Mouse (Mus musculus) left cerebral cortex, postnatal 25 days (tissue): ENCODE data around the gene Ccdc146. TPM values are rescaled to one million over a fixed set of nuclear protein-coding genes. Genes with fewer than 3 reads are reported as not detected.

ENCODE experiments used
- DNase-seq, 2 experiments: peaks; one replicate each; pipeline ENCODE4 v3.0.0; 2022; ENCODE audit warnings: low spot score in 2 of 2, mixed read lengths in 1 of 2
- intact Hi-C: fragments of 180-260 bp; cut with DNase I; formaldehyde crosslinking; loops from one replicate; pipeline ENCODE4 v1.15.1; 2025
- total RNA-seq, 2 experiments: library from RNA; stranded (reverse); gene quantifications; 2 replicates each; pipeline ENCODE4 v1.2.3; 2021

Gene Ccdc146
- total RNA-seq, 2 experiments from 2014 or later, result 0.18 to 0.23 TPM

DNA sequence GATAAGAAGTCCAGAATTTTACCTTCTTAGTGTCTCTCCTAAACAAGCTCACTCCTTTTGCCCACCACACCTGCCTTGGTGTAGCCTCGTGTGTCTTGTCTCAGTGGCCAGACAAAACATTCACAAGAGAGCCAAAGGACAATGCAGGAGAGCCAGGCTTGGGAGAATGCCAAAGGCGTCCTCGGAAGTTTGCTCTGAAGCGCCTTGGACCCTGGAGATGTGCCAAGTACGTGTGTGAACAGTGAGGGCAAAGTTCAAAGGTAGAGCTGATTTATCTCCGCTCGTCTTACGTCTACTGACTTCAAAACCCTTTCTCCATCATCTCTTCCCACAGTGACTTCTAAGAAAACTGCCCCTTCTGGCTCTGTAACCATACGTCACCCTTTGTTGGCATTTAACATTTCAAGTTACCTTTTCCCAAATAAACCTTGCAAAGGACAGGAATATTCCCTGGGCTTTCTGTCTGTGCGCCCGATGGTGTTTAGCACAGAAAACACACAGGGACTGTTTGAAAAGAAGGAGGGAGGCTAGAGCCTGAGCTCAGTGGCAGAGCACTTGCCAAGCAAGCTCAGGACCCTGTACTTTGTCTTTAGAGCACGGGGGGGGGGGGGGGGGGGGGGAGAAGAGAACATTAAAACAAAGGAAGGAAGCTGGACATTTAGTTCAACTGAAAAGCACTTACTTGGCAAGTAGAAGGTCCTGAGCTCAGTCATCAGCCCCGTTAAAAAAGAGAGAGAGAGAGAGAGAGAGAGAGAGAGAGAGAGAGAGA lies 32.7 kb downstream of the Ccdc146 start:
- no peak for DNase-seq
- intact Hi-C loops, result no loop called here

DNA sequence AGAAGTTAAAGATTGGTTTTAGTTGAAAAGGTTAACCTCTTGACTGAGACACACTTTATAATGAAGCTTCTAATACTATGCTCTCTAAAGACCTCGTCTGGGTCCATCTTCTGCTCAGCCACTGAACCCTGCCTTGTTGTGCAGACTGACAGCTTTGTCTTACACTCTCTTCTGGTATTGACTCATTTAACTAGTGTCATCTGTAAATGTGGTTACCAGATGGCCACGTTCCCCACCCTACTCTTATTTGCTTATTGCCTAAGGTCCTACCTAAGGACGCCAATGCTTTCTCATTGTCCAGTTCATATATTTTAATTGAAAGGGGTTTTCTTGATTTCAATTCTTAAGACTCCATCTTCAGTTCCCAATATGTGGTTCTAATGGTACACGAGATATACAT lies 35.6 kb downstream of the Ccdc146 start:
- no peak for DNase-seq
- intact Hi-C loops, result no loop called here

DNA sequence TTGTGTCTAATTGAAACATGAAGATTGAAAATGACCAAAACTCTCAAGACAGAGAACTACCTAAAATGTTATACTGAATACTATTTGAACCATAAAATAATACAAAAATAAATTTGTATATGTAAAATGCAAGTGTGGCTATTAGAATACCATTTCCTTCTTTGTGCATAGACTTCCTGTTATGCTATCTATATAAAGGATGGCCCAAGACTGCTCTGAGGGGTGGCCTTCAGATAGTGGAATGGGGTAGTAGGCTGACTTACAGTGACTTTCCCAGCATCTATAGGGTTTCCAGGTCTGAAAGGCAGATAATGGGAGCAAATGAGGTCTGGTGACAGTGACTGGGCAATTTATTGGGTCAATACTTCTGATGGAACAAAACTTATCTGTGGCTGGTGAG lies 37.1 kb downstream of the Ccdc146 start:
- intact Hi-C loops, result no loop called here
- no peak for DNase-seq

DNA sequence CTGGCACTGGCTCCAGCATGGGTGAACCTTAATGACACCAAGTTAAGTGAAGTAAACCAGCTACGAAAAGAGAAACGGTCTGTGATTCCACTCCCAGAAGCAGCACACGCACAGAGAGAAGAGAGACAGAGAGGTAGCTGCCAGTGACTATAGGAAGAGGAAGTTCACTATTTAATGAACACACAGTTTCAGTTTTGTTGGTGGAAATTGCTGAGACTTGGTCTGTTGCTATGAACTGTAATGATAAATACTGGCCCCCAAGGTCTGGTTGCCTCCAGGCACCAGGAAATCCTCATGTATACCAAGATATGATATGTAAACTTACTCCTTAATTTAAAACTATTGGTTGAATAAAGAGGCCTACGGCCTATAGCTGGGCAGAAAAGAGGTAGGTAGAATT lies 38.0 kb downstream of the Ccdc146 start:
- intact Hi-C loops, result no loop called here
- DNase-seq, result no peak

DNA sequence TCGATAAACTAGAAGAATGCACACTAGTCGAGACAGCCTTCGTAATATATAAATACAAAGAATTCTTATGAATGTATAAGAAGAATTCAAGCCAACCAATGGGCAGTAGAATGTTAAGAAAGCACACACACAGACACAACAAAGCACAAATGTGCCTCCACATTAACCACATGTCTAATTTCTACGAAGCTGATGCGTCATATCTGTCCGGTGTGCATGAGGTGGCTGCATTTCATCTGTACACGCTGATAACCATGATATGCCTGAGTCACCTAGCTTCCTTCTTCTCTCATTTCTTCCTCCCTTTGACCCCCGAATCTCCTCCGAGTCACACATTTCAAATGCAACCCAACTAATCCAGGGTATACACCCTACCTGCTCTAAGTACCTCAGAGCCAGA lies 39.5 kb downstream of the Ccdc146 start:
- intact Hi-C loops, result no loop called here
- DNase-seq, result no peak

DNA sequence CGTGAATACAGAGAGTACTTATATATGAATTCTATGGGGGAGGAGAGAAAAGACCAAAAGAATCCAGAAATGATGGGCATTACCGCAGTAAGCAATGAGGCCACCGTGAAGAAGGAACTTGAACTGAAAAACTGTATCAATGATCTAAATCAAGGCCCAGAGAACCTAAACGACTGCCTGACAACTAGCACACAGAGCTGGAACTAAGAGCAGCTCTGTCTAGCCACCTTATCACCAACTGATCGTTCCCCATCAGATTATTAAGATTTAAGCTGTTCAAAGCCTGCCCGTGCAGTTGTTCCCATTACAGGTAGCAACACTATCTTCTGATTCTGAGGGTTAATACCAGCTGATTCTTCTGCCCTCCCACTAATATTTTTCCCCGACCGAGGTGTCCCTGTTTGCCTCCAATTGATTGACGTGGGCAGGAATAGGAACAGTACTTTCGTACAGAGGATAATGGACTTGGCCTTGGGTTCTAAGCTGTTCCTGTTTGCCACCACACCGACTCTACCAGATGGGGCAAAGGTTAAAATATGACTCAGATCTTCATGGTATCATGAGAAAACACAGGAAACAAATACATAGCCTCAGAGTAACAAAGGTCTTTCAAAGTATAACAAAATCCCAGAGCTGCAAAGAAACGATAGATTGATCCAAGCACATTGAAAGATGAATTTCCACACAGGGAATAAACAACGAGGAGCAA lies 40.1 kb downstream of the Ccdc146 start:
- DNase-seq, result no peak
- intact Hi-C loops, result no loop called here

DNA sequence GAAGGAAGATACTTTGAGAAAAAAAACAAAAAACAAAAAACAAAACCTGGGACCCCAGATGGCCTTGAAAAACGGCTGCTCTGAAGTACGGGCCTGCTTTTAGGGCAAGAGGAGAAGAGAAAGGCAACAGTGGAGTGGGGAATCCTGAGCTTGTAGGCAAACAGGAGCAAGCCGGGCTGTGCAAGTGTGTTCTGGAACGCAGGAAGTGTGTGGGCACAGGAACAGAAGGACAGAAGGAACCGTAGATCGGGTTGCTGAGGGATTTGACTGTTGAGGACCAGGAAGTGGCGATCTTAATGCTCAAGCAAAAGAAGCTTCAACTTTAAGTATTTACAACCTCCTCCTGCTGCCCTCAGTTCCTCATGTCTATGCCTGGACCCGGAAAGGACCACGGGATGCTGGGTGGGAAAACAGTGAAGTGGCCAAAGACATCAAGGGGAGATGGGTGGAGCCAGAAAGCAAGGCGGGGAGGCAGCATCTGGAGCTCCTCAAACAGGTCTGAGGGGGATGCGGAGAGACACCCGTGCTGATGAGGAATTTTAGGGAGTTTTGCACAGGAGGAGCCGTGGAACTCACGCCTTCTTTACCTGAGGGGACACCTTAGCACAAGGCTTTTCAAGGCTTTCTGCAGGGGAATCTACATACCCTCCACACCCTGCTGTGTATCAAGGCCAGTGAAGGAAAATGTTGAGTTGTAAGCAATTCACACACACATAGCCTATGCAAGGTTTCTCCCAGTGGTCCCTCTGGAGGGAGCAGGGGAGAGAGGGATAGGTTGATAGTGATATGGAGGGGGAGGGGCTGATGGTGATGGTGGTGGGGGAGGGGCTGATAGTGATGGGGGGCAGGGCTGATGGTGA lies 40.9 kb downstream of the Ccdc146 start:
- intact Hi-C loops, result no loop called here
- peak in 1 of 2 experiments; percentile 8 for DNase-seq

DNA sequence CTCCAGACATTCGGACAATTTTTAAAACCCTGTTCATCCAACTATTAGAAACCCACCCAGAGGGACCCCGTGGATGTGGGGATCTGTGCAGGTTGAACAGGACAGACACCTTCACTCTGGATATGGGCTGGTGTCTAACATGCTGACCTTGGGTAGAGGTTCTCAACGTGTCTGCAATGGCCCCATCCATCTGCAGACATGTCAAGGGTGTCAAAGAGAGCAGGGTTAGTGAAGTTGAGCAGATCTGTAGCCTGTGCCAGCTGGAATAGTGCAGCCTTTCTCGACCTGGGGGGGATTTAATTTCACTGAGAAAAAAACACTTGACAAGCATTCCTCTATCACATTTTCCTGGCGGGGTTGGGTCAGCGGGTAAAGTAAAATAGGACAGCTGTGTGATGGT lies 41.8 kb downstream of the Ccdc146 start:
- no peak for DNase-seq
- intact Hi-C loops, result no loop called here

DNA sequence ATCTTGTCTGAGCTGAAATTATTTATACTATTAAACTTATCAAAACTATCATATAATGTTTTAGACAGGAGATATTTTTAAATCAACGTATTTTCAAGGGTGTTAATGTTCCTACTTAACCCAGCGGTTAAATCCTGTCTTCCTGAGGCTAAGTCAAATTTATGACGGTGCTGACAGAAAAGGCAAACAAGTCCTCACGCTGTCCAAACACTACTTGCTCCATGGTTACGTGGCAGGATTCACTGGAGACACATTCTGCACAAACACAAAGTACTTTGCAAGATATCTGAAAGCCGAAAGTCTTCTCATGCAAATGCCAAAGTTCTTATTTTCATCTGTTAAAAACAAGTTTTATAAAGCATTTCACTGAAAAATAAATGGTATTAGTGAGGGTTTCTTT lies 42.5 kb downstream of the Ccdc146 start:
- intact Hi-C loops, result no loop called here
- no peak for DNase-seq

DNA sequence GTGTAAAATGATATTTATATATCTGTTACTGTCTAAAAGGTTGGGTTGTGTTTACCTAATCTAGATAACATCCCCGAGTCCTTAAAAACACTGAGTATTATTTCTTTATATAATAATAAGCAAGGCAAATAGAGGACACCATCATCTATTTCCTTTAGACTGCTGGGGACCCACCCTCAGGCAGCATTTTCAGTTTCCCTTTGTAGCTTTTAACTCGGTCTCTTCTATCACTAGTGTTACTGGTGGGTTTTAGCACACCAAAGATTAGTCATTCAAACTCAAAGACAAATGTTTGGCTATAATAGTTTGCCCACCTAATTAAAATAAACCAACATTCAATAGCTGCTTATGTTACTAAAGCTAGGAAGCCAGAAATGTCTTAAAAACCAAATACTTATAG lies 46.1 kb downstream of the Ccdc146 start:
- no peak for DNase-seq
- intact Hi-C loops, result no loop called here

DNA sequence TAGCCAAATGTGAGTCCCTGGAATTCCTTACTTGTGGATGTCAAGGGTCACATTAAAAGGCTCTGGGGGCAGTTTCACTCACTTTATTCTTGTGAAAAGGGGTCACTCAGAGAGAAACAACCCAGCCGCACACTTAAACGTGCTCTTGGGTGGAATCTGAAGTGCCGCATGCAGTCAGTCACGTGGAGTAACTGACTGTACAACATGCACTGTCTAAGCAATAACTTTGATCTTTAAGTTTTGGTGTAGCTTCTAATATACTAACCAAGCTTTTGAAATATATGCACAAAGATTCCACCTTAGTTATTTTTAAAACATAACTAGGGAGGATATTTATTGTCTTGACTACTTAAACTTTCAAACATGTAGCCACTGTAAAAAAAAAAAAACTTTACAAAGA lies 47.5 kb downstream of the Ccdc146 start:
- no peak for DNase-seq
- intact Hi-C loops, result no loop called here

DNA sequence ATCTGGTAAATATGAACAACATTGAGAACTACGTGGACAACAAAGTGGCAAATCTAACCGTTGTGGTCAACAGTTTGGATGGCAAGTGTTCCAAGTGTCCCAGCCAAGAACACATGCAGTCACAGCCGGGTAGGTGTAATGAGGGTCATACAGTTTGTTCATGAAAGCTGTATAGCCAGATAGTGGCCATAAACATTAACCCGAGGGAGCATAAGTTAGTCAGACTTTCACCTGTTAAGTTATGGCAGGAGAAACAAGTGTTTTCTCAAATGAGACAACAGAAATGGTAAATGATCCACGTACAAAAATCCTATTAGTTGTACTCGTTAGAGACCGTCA lies 51.3 kb downstream of the Ccdc146 start:
- intact Hi-C loops, result no loop called here
- DNase-seq, result no peak

DNA sequence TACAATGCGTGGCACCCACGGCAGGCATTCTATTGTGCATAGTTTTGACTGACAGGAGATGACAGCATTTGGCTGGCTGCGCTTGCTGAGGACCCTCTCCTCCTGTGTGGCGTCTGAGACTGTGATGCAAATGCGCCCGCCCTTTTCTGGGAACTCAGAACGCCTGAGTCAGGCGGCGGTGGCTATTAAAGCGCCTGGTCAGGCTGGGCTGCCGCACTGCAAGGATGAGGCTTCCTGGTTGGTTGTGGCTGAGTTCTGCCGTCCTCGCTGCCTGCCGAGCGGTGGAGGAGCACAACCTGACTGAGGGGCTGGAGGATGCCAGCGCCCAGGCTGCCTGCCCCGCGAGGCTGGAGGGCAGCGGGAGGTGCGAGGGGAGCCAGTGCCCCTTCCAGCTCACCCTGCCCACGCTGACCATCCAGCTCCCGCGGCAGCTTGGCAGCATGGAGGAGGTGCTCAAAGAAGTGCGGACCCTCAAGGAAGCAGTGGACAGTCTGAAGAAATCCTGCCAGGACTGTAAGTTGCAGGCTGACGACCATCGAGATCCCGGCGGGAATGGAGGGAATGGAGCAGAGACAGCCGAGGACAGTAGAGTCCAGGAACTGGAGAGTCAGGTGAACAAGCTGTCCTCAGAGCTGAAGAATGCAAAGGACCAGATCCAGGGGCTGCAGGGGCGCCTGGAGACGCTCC lies 51.8 kb downstream of the Ccdc146 start, which contains the start of gene Fgl2:
Fgl2 (plus strand) TSS at position 150 of the 687 bp plus-strand sequence.
- intact Hi-C loops, result no loop called here

DNA sequence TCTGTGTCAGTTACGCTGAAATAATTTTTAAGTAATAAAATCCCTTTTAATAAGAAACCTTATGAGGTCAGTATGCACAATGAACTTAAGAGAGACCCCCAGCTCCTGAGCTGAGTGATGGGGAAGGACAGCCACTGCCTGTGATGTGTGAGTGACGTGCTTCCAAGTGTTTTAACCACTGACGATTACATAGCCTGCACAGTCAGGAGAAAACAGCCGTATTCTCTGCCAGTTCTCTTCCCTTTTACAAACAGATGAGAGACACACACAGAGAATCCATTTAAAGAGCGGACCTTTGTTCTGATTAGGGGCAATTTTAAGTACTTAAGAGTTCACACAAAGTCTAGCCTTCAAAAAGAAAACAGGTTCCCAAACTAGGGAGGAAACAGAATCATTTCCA lies 52.6 kb downstream of the Ccdc146 start:
- intact Hi-C loops, result no loop called here

More for the DNA sequence above, 51.8 kb downstream of the Ccdc146 start, which contains the start of gene Fgl2:
- DNase-seq, result peak; percentile 37 to 43

DNA sequence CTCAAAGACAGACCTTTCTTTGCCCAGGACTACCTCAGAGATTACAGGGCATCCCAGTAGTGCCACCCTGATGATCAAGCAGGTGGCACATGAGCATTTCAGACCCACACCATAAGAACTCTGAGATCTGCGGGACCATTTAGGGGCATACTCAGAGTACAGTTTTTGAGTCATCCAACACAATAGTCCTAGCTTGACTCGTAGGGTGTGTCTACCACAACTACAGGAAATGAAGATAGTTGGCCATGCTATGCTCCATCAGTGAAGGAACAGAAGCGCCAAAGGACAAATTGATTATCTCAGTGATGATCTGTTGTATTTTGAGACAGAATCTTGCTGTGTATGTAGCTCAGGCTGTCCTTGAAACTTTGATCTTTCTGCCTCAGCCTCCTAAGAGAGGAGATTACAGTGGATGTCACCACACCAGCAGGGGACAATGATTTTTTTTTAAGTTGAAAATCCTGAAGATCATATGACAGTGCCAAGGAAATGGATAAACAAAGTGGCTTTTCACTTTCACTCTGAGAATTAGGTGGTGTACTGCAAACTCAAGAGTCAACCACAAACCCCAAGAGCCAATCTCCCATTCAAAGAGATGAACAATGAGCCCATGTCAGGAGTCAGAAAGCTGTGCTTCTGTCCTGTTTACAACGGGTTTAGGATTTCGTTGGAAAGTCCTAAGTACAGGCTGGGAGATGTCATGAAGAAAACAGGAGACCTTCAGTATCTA lies 54.1 kb downstream of the Ccdc146 start:
- DNase-seq, result no peak
- intact Hi-C loops, result no loop called here

More for the DNA sequence above, 52.6 kb downstream of the Ccdc146 start:
- no peak for DNase-seq

DNA sequence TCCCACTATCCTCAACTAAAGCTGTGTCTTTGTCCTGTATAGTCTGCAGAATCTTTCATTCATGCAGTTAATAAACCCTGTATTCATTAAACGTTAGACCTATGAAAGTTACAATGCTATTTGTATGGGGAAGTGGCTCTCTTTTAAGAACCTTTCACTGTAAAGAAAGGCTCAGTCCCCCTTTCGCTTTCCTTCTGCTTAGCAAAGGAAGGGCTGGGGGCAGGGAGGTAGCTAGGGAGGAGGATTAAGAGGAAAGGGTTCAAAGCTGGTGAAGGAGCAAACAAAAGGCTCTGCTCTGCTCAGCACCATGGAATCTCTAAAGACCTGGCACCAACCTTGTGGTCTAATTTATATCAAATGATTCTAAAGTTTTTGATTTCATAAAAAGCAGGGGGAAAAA lies 57.0 kb downstream of the Ccdc146 start:
- no peak for DNase-seq
- intact Hi-C loops, result no loop called here

DNA sequence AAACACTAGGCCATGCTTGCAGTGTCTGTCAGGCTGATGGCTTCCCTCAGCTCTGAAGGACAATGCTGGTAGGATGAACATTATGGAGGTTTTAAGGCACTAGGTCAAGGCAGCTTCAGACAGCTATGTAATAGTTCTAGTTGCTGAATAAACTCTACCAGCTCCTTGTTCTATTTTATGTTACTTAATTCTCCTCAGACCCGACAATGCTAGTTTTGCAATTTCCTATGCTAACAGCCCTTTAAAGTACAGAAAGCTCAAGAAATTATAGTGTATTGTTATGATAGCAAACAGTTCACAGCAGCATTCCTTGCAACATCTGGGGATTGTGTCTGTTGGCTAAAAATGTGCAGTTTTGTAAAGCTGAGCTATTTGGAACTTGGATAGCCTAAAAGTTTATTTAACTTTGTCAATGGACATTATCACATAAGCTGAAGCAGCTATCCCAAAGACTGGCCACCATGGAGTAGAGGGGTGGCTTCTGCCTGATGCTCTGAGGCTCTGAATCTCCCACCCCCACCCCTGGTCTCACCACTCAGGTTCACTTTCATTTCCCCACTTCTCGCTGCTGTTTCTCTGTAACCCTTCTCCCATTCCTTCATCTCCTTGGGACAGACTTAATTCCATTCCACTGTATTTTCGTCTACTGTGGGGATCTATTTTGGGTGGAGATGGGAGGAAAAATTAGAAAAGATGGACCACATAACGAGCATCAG lies 58.0 kb downstream of the Ccdc146 start:
- intact Hi-C loops, result no loop called here
- DNase-seq, result no peak

DNA sequence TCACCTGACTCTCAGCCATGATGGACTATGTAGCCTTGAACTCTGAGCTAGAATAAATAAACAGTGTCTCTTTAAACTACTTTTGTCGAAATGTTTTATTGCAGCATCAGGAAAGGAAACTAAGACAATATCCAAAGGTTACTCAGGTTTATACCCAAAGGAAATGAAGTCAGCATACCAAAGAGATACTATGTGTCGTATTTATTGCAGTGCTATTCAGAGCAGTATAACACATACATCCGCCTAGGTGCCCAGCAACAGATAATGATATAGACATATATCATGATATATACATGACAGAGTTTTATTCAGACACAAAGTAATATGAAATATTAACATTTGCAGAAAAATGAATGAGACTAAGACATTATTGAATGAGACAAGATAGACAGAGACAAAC lies 61.1 kb downstream of the Ccdc146 start:
- no peak for DNase-seq
- intact Hi-C loops, result no loop called here

DNA sequence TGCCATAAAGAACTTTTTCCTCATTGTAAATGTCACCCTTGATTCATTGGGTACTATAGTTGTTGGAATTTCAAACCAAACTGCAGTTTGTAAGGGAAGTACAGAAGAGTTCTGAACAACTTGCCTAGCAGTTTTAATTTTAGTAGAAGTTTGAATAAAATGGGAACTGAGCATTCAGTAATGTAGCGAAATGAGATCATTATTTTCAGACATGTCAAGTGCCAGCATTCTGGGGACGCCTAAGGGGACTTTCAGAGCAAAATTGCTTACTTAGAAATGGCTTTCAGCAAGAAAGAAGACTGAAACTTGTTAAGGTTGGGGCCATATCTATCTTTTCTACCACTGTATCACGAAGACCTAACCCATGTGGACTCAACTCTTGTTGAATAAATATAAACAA lies 65.8 kb downstream of the Ccdc146 start:
- intact Hi-C loops, result no loop called here

More for the DNA sequence above, 65.8 kb downstream of the Ccdc146 start:
- no peak for DNase-seq
